8 mouse cellular contexts compared by ENCODE assay signal in genomic region chr13:91223063-91223462, GRCm38 (mm10). TPM values are rescaled to one million over a fixed set of nuclear protein-coding genes. Genes with fewer than 3 reads are reported as not detected.
DNase-seq lines count a peak whose midpoint lies in the region; ATAC-seq and TF ChIP-seq lines count a peak whose summit lies in the region.

No protein-coding gene starts in this region.

- H3K4me2 ChIP-seq in heart, embryonic 15.5 days: peak overlapping the region; percentile 65
- H3K4me2 ChIP-seq in liver, postnatal 0 days (ENCODE audit: low read depth, low read length): peak overlapping the region; percentile 80

- intact Hi-C loops in gastrocnemius, adult 2 months (cut with DNase I): loop anchor here (5.0 to 10.0 kb wide), 4 partner anchors 142 to 412 kb away; partner anchors contain the start of genes Rps23 and Ssbp2

- H3K9me3 ChIP-seq in heart, embryonic 15.5 days (replicated peaks): no peaks in the 10 kb centered on the region
- H3K9me3 ChIP-seq in liver, postnatal 0 days (ENCODE audit: low read length): no peaks in the 10 kb centered on the region

- no peak for TF ChIP-seq CTCF in gastrocnemius, adult 2 months (IDR thresholded peaks at IDR 0.05)
- TF ChIP-seq CTCF in liver, postnatal 0 days (IDR thresholded peaks at IDR 0.05; ENCODE audit: low read depth): no peak

- peaks cover 4% of the 10 kb centered on the region; the same call in 1 of the 2 replicates for H3K4me1 ChIP-seq in heart, embryonic 15.5 days (replicated peaks)
- H3K4me1 ChIP-seq in liver, postnatal 0 days (ENCODE audit: insufficient read depth): peaks cover 14% of the 10 kb centered on the region

- H3K9ac ChIP-seq in heart, embryonic 15.5 days: no peak overlapping the region
- peak overlapping the region; percentile 64; the same call in 1 of the 2 replicates for H3K9ac ChIP-seq in liver, postnatal 0 days (replicated peaks)

- H3K27me3 ChIP-seq in heart, embryonic 15.5 days: no peaks in the 10 kb centered on the region
- no peaks in the 10 kb centered on the region for H3K27me3 ChIP-seq in liver, postnatal 0 days (ENCODE audit: insufficient read depth, low read length)

- no peak for TF ChIP-seq EP300 in liver, postnatal 0 days (IDR thresholded peaks at IDR 0.05; ENCODE audit: low read depth)

- H3K4me3 ChIP-seq in gastrocnemius, adult 2 months: peak overlapping the region; percentile 96
- H3K4me3 ChIP-seq in heart, embryonic 15.5 days: peak overlapping the region; percentile 67
- H3K4me3 ChIP-seq in liver, postnatal 0 days (ENCODE audit: low read depth, low read length): peak overlapping the region; percentile 68

- H3K27ac ChIP-seq in gastrocnemius, adult 2 months: peak overlapping the region; percentile 99
- H3K27ac ChIP-seq in heart, embryonic 15.5 days: peak overlapping the region; percentile 95
- peak overlapping the region; percentile 94 for H3K27ac ChIP-seq in liver, postnatal 0 days (ENCODE audit: low read depth)

- no peaks in the 10 kb centered on the region for H3K36me3 ChIP-seq in heart, embryonic 15.5 days
- H3K36me3 ChIP-seq in liver, postnatal 0 days (replicated peaks; ENCODE audit: insufficient read depth, low read length): no peaks in the 10 kb centered on the region

- no peak for ATAC-seq in heart, embryonic 15.5 days (replicated peaks; ENCODE audit: insufficient number of reproducible peaks, insufficient read depth, low FRiP score, low read depth)
- no peak for ATAC-seq in liver, postnatal 0 days

- DNase-seq in gastrocnemius, adult 2 months: no peak
- DNase-seq in gastrocnemius, postnatal 10 days: no peak
- peak; percentile 9 for DNase-seq in adipocyte (ENCODE audit: low spot score)
- no peak for DNase-seq in liver, postnatal 0 days
- no peak for DNase-seq in left cerebral cortex, adult 8-10 months (ENCODE audit: low spot score in 2 of 2)
- no peak for DNase-seq in right cerebral cortex, adult 2 months (ENCODE audit: low spot score in 2 of 2)
- no peak for DNase-seq in thymus, postnatal 36 days

- 69% methylated on average over 1 of the region's 1 CpGs for WGBS in heart, embryonic 15.5 days
- WGBS in liver, postnatal 0 days (ENCODE audit: insufficient replicate concordance): 57% methylated on average over 1 of the region's 1 CpGs

RNA-seq across cellular contexts. Expression of gene Atg10, which starts 0.7 kb away (rescaled TPM):
- total RNA-seq in gastrocnemius, adult 2 months (2021): 10 to 100 TPM in 1 of 2 experiments, 1 to 10 TPM in 1; 9.6 to 14.9 TPM
- total RNA-seq in gastrocnemius, postnatal 10 days (2021): 10 to 100 TPM; 13.9 to 16.3 TPM
- polyA plus RNA-seq in heart, embryonic 15.5 days (2015; fragmentation: Nextera tagmentation; extraction: Ambion mirVana): 26.5 and 29.1 TPM in 2 replicates
- 4.8 and 5.5 TPM in 2 replicates for polyA plus RNA-seq in liver, postnatal 0 days (2015; fragmentation: Nextera tagmentation; extraction: Ambion mirVana)
- 10 to 100 TPM; 19.2 to 21.1 (median 19.9) TPM for total RNA-seq in left cerebral cortex, adult 8-10 months (2022)
